Mouse (Mus musculus) lung, postnatal 0 days (tissue): ENCODE measurements around the gene Sh3bp2.

ENCODE experiments used
- CTCF ChIP-seq: IDR thresholded peaks from 2 replicates; pipeline ENCODE4 v1.5.1; 2016; ENCODE audit warnings: antibody characterized with exemption, mild to moderate bottlenecking
- EP300 ChIP-seq: IDR thresholded peaks from 2 replicates; pipeline ENCODE4 v1.6.1; 2016; ENCODE audit warnings: antibody characterized with exemption, mild to moderate bottlenecking, control low read depth

GRCm38 (mm10) chr5:34538079-34538478, 12.4 kb downstream of the Sh3bp2 start:
- TF ChIP-seq CTCF (no peak), EP300 (no peak)
